Mouse (Mus musculus) C2C12 (cell line): ENCODE data around the gene Ubtd2. TPM values are rescaled to one million over a fixed set of nuclear protein-coding genes. Genes with fewer than 3 reads are reported as not detected.
A peak's percentile ranks its signal among the peaks of the same experiment; 100 is the strongest.

Source experiments
- H3K27me3 ChIP-seq: one replicate; pipeline ENCODE4 v1.6.1; 2011; ENCODE audit not compliant: control insufficient read depth, insufficient read depth, insufficient read length
- H3K36me3 ChIP-seq: one replicate; pipeline ENCODE4 v1.6.1; 2011; ENCODE audit not compliant: control insufficient read depth, insufficient read depth
- H3K4me3 ChIP-seq: one replicate; pipeline ENCODE4 v1.5.1; 2011; ENCODE audit warnings: mild to moderate bottlenecking, control low read depth; ENCODE audit not compliant: poor library complexity, insufficient read depth, severe bottlenecking
- H3K79me2 ChIP-seq: one replicate; pipeline ENCODE4 v1.6.1; 2011; ENCODE audit not compliant: control insufficient read depth, insufficient read depth
- H3K79me3 ChIP-seq: one replicate; pipeline ENCODE4 v1.6.1; 2011; ENCODE audit warnings: low read depth, control low read depth
- H3ac ChIP-seq: one replicate; pipeline ENCODE3; 2011; ENCODE audit warnings: low read depth; ENCODE audit not compliant: control insufficient read depth, insufficient read length
- CEBPB ChIP-seq: IDR thresholded peaks from one replicate; pipeline ENCODE4 v1.6.1; 2011; ENCODE audit warnings: low read depth, mild to moderate bottlenecking, control low read depth, moderate library complexity
- CTCF ChIP-seq: IDR thresholded peaks from one replicate; pipeline ENCODE4 v1.5.1; 2011; ENCODE audit not compliant: control insufficient read depth, insufficient read depth, insufficient read length
- FOSL1 ChIP-seq: IDR thresholded peaks from one replicate; pipeline ENCODE4 v1.8.0; 2011; ENCODE audit warnings: mild to moderate bottlenecking, low read length; ENCODE audit not compliant: poor library complexity, insufficient read depth, severe bottlenecking
- MAX ChIP-seq: IDR thresholded peaks from one replicate; pipeline ENCODE4 v1.6.1; 2011; ENCODE audit warnings: mild to moderate bottlenecking, control low read depth
- MYOD1 ChIP-seq: IDR thresholded peaks from one replicate; pipeline ENCODE4 v1.6.1; 2011; ENCODE audit warnings: low read depth; ENCODE audit not compliant: control insufficient read depth, insufficient read length
- MYOG ChIP-seq: IDR thresholded peaks from one replicate; pipeline ENCODE4 v1.6.1; 2011; ENCODE audit not compliant: control insufficient read depth, insufficient read length; ENCODE audit errors: extremely low read depth
- USF1 ChIP-seq: IDR thresholded peaks from one replicate; pipeline ENCODE4 v1.6.1; 2011; ENCODE audit warnings: low read depth, mild to moderate bottlenecking, control low read depth, moderate library complexity
- polyA plus RNA-seq: library from polyadenylated mRNA; unstranded; fragments of >200 nt; fragmentation: generic; extraction: Trizol; gene quantifications from one replicate; pipeline ENCODE4 v1.2.1, GENCODE M21; 2012; ENCODE audit warnings: missing spikeins

The Ubtd2 gene
- polyA plus RNA-seq, 1 experiment: 14.3 TPM

- Histone ChIP-seq H3K27me3 (no peaks in the 10 kb centered on the region), H3K79me3 (peaks cover 36% of the 10 kb centered on the region), H3ac (peak within 1 kb of the TSS; percentile 94), H3K79me2 (peaks cover 45% of the 10 kb centered on the region), H3K4me3 (peak within 1 kb of the TSS; percentile 90), H3K36me3 (no peaks in the 10 kb centered on the region)
- TF ChIP-seq MYOG: no peak
- TF ChIP-seq CEBPB: no peak
- peak; percentile 37 for TF ChIP-seq MAX
- TF ChIP-seq FOSL1: no peak
Observed at GRCm38 (mm10) chr11:32532765-32533481, 77.8 kb downstream of the Ubtd2 start, which contains the start of gene Stk10. Gene Stk10, plus strand, starts transcription at chr11:32533305.

DNA sequence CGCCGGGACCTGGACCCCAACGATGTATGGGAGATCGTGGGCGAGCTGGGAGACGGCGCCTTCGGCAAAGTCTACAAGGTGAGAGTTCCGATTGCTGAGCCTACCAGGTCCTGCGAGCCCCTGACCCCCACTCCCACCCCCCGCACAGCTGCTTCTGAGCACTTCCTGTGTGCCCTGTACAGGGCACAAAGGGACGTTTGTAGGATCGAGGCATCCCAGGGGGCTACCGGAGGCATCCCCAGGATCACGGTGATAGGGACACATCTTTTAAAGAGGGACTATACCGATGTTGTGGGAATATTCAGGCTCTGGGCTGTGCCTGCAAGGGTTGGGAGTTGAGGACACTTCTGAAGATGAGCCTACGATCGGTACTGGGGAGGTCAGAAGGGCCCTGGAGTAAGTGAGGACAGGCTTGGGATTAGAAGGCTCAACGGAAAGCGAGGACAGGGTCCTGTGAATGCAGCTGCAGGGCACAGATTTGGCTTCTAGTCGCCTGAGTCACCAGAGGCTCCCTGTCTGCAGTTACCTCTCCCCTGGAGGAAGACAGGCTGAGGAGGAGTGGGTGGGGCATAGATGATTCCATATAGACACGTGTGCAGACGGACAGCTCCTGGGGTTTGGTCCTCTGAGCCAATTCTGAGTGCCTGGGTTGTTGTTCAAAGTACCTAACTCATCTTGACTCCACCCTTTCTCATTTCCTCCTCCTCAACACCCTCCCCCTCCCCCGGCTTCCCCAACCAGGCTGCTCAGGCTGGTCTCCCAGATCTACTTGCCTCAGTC is 78.5 kb downstream of the Ubtd2 start:
- no peaks in the 10 kb centered on the region for H3K36me3 ChIP-seq
- peaks cover 43% of the 10 kb centered on the region for H3K79me3 ChIP-seq
- peak overlapping the region; percentile 90 for H3K4me3 ChIP-seq
- H3ac ChIP-seq: peak overlapping the region; percentile 85
- H3K79me2 ChIP-seq: peaks cover 53% of the 10 kb centered on the region
- H3K27me3 ChIP-seq: no peaks in the 10 kb centered on the region
- TF ChIP-seq MAX (peak; percentile 87), CEBPB (no peak), USF1 (peak; percentile 74), MYOD1 (no peak)

DNA sequence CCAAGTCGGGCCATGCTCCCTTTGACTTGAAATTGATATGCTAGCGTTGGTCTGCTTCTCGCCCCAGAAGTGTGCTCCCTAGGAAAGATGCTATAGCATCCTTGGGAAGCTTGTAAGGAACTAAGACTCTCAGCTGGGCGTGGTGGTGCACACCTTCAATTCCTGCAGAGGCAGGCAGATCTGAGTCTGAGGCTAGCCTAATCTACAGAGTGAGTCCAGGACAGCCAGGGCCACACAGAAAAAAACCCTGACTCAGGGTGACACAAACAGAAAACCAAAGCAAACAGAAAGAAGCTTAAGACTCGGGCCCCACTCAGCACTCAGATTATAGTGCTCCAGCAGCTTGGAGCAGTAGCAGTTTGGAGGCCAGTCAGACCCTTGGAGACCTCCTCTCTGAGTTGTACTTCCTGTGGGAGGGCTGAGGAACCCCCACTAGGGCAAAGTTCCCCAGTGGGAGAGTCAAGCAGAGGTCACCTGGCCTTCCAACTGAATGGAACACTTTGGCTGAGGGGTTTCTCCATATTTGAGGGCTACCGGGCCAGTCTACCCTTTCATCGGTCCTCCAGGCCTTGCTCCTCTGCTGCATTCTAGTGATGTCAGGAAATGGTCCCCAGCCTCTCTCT is 79.4 kb downstream of the Ubtd2 start:
- H3ac ChIP-seq: no peak overlapping the region
- no peak for TF ChIP-seq CTCF
- no peak for TF ChIP-seq MYOD1
- no peaks in the 10 kb centered on the region for H3K27me3 ChIP-seq
- peaks cover 51% of the 10 kb centered on the region for H3K79me3 ChIP-seq
- H3K79me2 ChIP-seq: peaks cover 62% of the 10 kb centered on the region
- no peaks in the 10 kb centered on the region for H3K36me3 ChIP-seq
- peak overlapping the region; percentile 90 for H3K4me3 ChIP-seq

GRCm38 (mm10) chr11:32535646-32536045 is 80.5 kb downstream of the Ubtd2 start:
- H3K36me3 ChIP-seq: no peaks in the 10 kb centered on the region
- no peak overlapping the region for H3ac ChIP-seq
- TF ChIP-seq CEBPB (no peak), MYOG (no peak), CTCF (no peak), MYOD1 (no peak)
- H3K79me2 ChIP-seq: peaks cover 72% of the 10 kb centered on the region
- peaks cover 61% of the 10 kb centered on the region for H3K79me3 ChIP-seq
- H3K27me3 ChIP-seq: no peaks in the 10 kb centered on the region
- H3K4me3 ChIP-seq: no peak overlapping the region

- H3K79me3 ChIP-seq: peaks cover 68% of the 10 kb centered on the region
- no peaks in the 10 kb centered on the region for H3K27me3 ChIP-seq
- H3ac ChIP-seq: no peak overlapping the region
- no peak for TF ChIP-seq CTCF
- TF ChIP-seq USF1: no peak
- no peak for TF ChIP-seq MYOD1
- no peak for TF ChIP-seq MYOG
- no peak for TF ChIP-seq FOSL1
- TF ChIP-seq CEBPB: no peak
- TF ChIP-seq MAX: no peak
- H3K79me2 ChIP-seq: peaks cover 85% of the 10 kb centered on the region
- no peak overlapping the region for H3K4me3 ChIP-seq
- H3K36me3 ChIP-seq: no peaks in the 10 kb centered on the region
Observed at GRCm38 (mm10) chr11:32536954-32537353, 81.8 kb downstream of the Ubtd2 start.

DNA sequence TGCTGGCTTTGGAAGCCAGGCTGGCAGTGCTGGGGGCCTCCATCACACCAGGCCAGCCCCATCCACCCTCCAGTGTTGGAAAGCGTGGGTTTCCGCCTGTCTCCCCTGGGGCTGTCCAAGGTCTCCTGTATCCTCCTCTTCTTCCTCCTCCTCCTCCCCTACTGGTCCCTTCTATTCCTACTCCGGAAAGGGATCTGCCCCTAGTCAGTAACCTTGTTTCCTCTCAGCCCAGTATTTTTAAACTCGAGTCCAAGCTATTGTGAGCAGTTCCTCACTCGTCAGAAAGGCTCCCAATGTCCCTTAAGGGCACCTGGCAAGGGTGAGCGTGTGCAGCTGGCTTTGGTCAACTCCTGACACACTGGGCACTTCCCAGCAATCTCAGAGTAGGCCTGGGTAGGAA is 83.3 kb downstream of the Ubtd2 start:
- peaks cover 100% of the 10 kb centered on the region for H3K79me2 ChIP-seq
- H3K4me3 ChIP-seq: no peak overlapping the region
- H3K79me3 ChIP-seq: peaks cover 70% of the 10 kb centered on the region
- TF ChIP-seq CEBPB (no peak), USF1 (no peak), MYOG (no peak), FOSL1 (no peak), MAX (no peak), MYOD1 (no peak), CTCF (no peak)
- H3ac ChIP-seq: no peak overlapping the region
- H3K36me3 ChIP-seq: no peaks in the 10 kb centered on the region
- H3K27me3 ChIP-seq: no peaks in the 10 kb centered on the region
